Mouse (Mus musculus): ENCODE measurements around the gene Pbx1. TPM values are rescaled to one million over a fixed set of nuclear protein-coding genes. Genes with fewer than 3 reads are reported as not detected.
A peak's percentile ranks its signal among the peaks of the same experiment; 100 is the strongest.

Pbx1 gene
- polyA plus RNA-seq, 1 experiment: 56.8 TPM

GRCm38 (mm10) chr1:168377650-168378049 lies 54.4 kb downstream of the Pbx1 start:
- H3K4me1 ChIP-seq (ENCODE audit: control insufficient read depth, insufficient read depth, low read length): peaks cover 6% of the 10 kb centered on the region
- TF ChIP-seq POLR2A (IDR thresholded peaks at IDR 0.05; ENCODE audit: borderline replicate concordance, extremely low read depth, low read depth, low read length): no peak
- TF ChIP-seq CTCF (IDR thresholded peaks at IDR 0.05; ENCODE audit: insufficient read depth, low read length): no peak
- no peak for DNase-seq
- WGBS: 70% methylated on average over 6 of the region's 6 CpGs
- no peak overlapping the region for H3K4me3 ChIP-seq (replicated peaks; ENCODE audit: extremely low read depth, low read depth, low read length)

GRCm38 (mm10) chr1:168376330-168376729 lies 55.7 kb downstream of the Pbx1 start:
- TF ChIP-seq POLR2A (IDR thresholded peaks at IDR 0.05; ENCODE audit: borderline replicate concordance, extremely low read depth, low read depth, low read length): no peak
- peak; percentile 56 for TF ChIP-seq CTCF (IDR thresholded peaks at IDR 0.05; ENCODE audit: insufficient read depth, low read length)
- no peak overlapping the region for H3K4me3 ChIP-seq (replicated peaks; ENCODE audit: extremely low read depth, low read depth, low read length)
- peaks cover 6% of the 10 kb centered on the region for H3K4me1 ChIP-seq (ENCODE audit: control insufficient read depth, insufficient read depth, low read length)
- WGBS: 24% methylated on average over 3 of the region's 3 CpGs
- DNase-seq: no peak

GRCm38 (mm10) chr1:168374953-168375600 lies 57.0 kb downstream of the Pbx1 start:
- H3K4me1 ChIP-seq (ENCODE audit: control insufficient read depth, insufficient read depth, low read length): no peaks in the 10 kb centered on the region; the same call in none of the 2 replicates
- no peak for DNase-seq
- TF ChIP-seq POLR2A (IDR thresholded peaks at IDR 0.05; ENCODE audit: borderline replicate concordance, extremely low read depth, low read depth, low read length) (no peak), CTCF (IDR thresholded peaks at IDR 0.05; ENCODE audit: insufficient read depth, low read length) (no peak)
- 60% methylated on average over 12 of the region's 12 CpGs for WGBS
- no peak overlapping the region for H3K4me3 ChIP-seq (replicated peaks; ENCODE audit: extremely low read depth, low read depth, low read length)

- Histone ChIP-seq H3K4me3 (replicated peaks; ENCODE audit: extremely low read depth, low read depth, low read length) (no peak overlapping the region), H3K4me1 (ENCODE audit: control insufficient read depth, insufficient read depth, low read length) (no peaks in the 10 kb centered on the region; the same call in none of the 2 replicates)
- 71% methylated on average over 2 of the region's 2 CpGs for WGBS
- DNase-seq: no peak
- TF ChIP-seq POLR2A (IDR thresholded peaks at IDR 0.05; ENCODE audit: borderline replicate concordance, extremely low read depth, low read depth, low read length) (no peak), CTCF (IDR thresholded peaks at IDR 0.05; ENCODE audit: insufficient read depth, low read length) (no peak)
Measured at GRCm38 (mm10) chr1:168372089-168372488, 60.0 kb downstream of the Pbx1 start.

GRCm38 (mm10) chr1:168370966-168371365 lies 61.1 kb downstream of the Pbx1 start:
- TF ChIP-seq CTCF (IDR thresholded peaks at IDR 0.05; ENCODE audit: insufficient read depth, low read length) (no peak), POLR2A (IDR thresholded peaks at IDR 0.05; ENCODE audit: borderline replicate concordance, extremely low read depth, low read depth, low read length) (no peak)
- Histone ChIP-seq H3K4me1 (ENCODE audit: control insufficient read depth, insufficient read depth, low read length) (no peaks in the 10 kb centered on the region; the same call in none of the 2 replicates), H3K4me3 (replicated peaks; ENCODE audit: extremely low read depth, low read depth, low read length) (no peak overlapping the region)
- no peak for DNase-seq
- 84% methylated on average over 9 of the region's 9 CpGs for WGBS

- Histone ChIP-seq H3K4me3 (replicated peaks; ENCODE audit: extremely low read depth, low read depth, low read length) (no peak overlapping the region), H3K4me1 (ENCODE audit: control insufficient read depth, insufficient read depth, low read length) (no peaks in the 10 kb centered on the region)
- TF ChIP-seq POLR2A (IDR thresholded peaks at IDR 0.05; ENCODE audit: borderline replicate concordance, extremely low read depth, low read depth, low read length): no peak
- no peak for TF ChIP-seq CTCF (IDR thresholded peaks at IDR 0.05; ENCODE audit: insufficient read depth, low read length)
- WGBS: 86% methylated on average over 5 of the region's 5 CpGs
- no peak for DNase-seq
Measured at GRCm38 (mm10) chr1:168366261-168366660, 65.8 kb downstream of the Pbx1 start.

- no peak for DNase-seq
- TF ChIP-seq CTCF (IDR thresholded peaks at IDR 0.05; ENCODE audit: insufficient read depth, low read length) (no peak), POLR2A (IDR thresholded peaks at IDR 0.05; ENCODE audit: borderline replicate concordance, extremely low read depth, low read depth, low read length) (no peak)
- 77% methylated on average over 7 of the region's 7 CpGs for WGBS
- Histone ChIP-seq H3K4me3 (replicated peaks; ENCODE audit: extremely low read depth, low read depth, low read length) (no peak overlapping the region), H3K4me1 (ENCODE audit: control insufficient read depth, insufficient read depth, low read length) (no peaks in the 10 kb centered on the region)
Measured at GRCm38 (mm10) chr1:168364325-168364724, 67.7 kb downstream of the Pbx1 start.

- no peak for TF ChIP-seq CTCF (IDR thresholded peaks at IDR 0.05; ENCODE audit: insufficient read depth, low read length)
- TF ChIP-seq POLR2A (IDR thresholded peaks at IDR 0.05; ENCODE audit: borderline replicate concordance, extremely low read depth, low read depth, low read length): no peak
- WGBS: 90% methylated on average over 11 of the region's 11 CpGs
- H3K4me3 ChIP-seq (replicated peaks; ENCODE audit: extremely low read depth, low read depth, low read length): no peak overlapping the region
- DNase-seq: no peak
- H3K4me1 ChIP-seq (ENCODE audit: control insufficient read depth, insufficient read depth, low read length): peaks cover 2% of the 10 kb centered on the region; the same call in 1 of the 2 replicates
Measured at GRCm38 (mm10) chr1:168363053-168363452, 69.0 kb downstream of the Pbx1 start.

- peak; percentile 47 for DNase-seq
- TF ChIP-seq CTCF (IDR thresholded peaks at IDR 0.05; ENCODE audit: insufficient read depth, low read length) (no peak), POLR2A (IDR thresholded peaks at IDR 0.05; ENCODE audit: borderline replicate concordance, extremely low read depth, low read depth, low read length) (no peak)
- Histone ChIP-seq H3K4me1 (ENCODE audit: control insufficient read depth, insufficient read depth, low read length) (peaks cover 2% of the 10 kb centered on the region; the same call in 1 of the 2 replicates), H3K4me3 (replicated peaks; ENCODE audit: extremely low read depth, low read depth, low read length) (no peak overlapping the region)
- 50% methylated on average over 10 of the region's 10 CpGs for WGBS
Measured at GRCm38 (mm10) chr1:168362464-168362863, 69.6 kb downstream of the Pbx1 start.

Data from lung, adult 2 months (tissue).